Mouse (Mus musculus): ENCODE data around the gene Arhgap10. TPM values are rescaled to one million over a fixed set of nuclear protein-coding genes. Genes with fewer than 3 reads are reported as not detected.

Gene Arhgap10
- total RNA-seq, 1 experiment from 2014 or later, result 20.6 TPM

- peak; percentile 68 for DNase-seq
Measured at GRCm38 (mm10) chr8:77486749-77487148, 31.0 kb downstream of the Arhgap10 start.

GRCm38 (mm10) chr8:77484817-77485216 is 32.9 kb downstream of the Arhgap10 start:
- no peak for DNase-seq

GRCm38 (mm10) chr8:77484266-77484665 is 33.5 kb downstream of the Arhgap10 start:
- DNase-seq, result no peak

GRCm38 (mm10) chr8:77483676-77484075 is 34.1 kb downstream of the Arhgap10 start:
- DNase-seq, result no peak

- no peak for DNase-seq
Measured at GRCm38 (mm10) chr8:77481791-77482190, 36.0 kb downstream of the Arhgap10 start.

- DNase-seq, result no peak
Measured at GRCm38 (mm10) chr8:77479995-77480394, 37.8 kb downstream of the Arhgap10 start.

- no peak for DNase-seq
Measured at GRCm38 (mm10) chr8:77478913-77479273, 38.9 kb downstream of the Arhgap10 start.

GRCm38 (mm10) chr8:77478155-77478912 is 39.4 kb downstream of the Arhgap10 start:
- DNase-seq, result peak; percentile 27

- DNase-seq, result peak; percentile 62
Measured at GRCm38 (mm10) chr8:77477684-77478083, 40.1 kb downstream of the Arhgap10 start.

GRCm38 (mm10) chr8:77474614-77475013 is 43.1 kb downstream of the Arhgap10 start:
- DNase-seq, result no peak

- DNase-seq, result no peak
Measured at GRCm38 (mm10) chr8:77473773-77474172, 44.0 kb downstream of the Arhgap10 start.

- DNase-seq, result peak; percentile 85
Measured at GRCm38 (mm10) chr8:77473373-77473772, 44.4 kb downstream of the Arhgap10 start.

GRCm38 (mm10) chr8:77461392-77461791 is 56.4 kb downstream of the Arhgap10 start:
- no peak for DNase-seq

GRCm38 (mm10) chr8:77460363-77460762 is 57.4 kb downstream of the Arhgap10 start:
- DNase-seq, result no peak

- DNase-seq, result no peak
Measured at GRCm38 (mm10) chr8:77459696-77460095, 58.1 kb downstream of the Arhgap10 start.

- no peak for DNase-seq
Measured at GRCm38 (mm10) chr8:77458575-77458974, 59.2 kb downstream of the Arhgap10 start.

GRCm38 (mm10) chr8:77456263-77456662 is 61.5 kb downstream of the Arhgap10 start:
- no peak for DNase-seq

- no peak for DNase-seq
Measured at GRCm38 (mm10) chr8:77453836-77454235, 63.9 kb downstream of the Arhgap10 start.

- DNase-seq, result no peak
Measured at GRCm38 (mm10) chr8:77451466-77452382, 66.0 kb downstream of the Arhgap10 start.

- DNase-seq, result no peak
Measured at GRCm38 (mm10) chr8:77451052-77451451, 66.7 kb downstream of the Arhgap10 start.

- DNase-seq, result no peak
Measured at GRCm38 (mm10) chr8:77446294-77446693, 71.5 kb downstream of the Arhgap10 start.

- DNase-seq, result no peak
Measured at GRCm38 (mm10) chr8:77445642-77446041, 72.1 kb downstream of the Arhgap10 start.

GRCm38 (mm10) chr8:77444166-77444870 is 73.4 kb downstream of the Arhgap10 start:
- peak; percentile 61 for DNase-seq
